Mouse (Mus musculus) kidney, adult 2 months (tissue): ENCODE measurements around the gene Dlgap4. TPM values are rescaled to one million over a fixed set of nuclear protein-coding genes. Genes with fewer than 3 reads are reported as not detected.

Experiments used
- DNase-seq: peaks from one replicate; pipeline ENCODE4 v3.0.0; 2021
- H3K27ac ChIP-seq: fragments of 200-500 bp; 2 replicates; pipeline ENCODE4 v1.5.1; 2012; ENCODE audit warnings: low read depth, low read length, control low read depth, inconsistent platforms; ENCODE audit not compliant: insufficient read depth
- H3K27me3 ChIP-seq: fragments of 200-500 bp; replicated peaks from 2 replicates; pipeline ENCODE4 v1.6.1; 2012; ENCODE audit warnings: mild to moderate bottlenecking, moderate library complexity, low read length, inconsistent platforms; ENCODE audit not compliant: control insufficient read depth, insufficient read depth
- H3K36me3 ChIP-seq: fragments of 200-500 bp; 2 replicates; pipeline ENCODE4 v1.6.1; 2012; ENCODE audit warnings: mild to moderate bottlenecking, moderate library complexity, low read length, inconsistent platforms; ENCODE audit not compliant: control insufficient read depth, insufficient read depth
- H3K4me1 ChIP-seq: fragments of 200-500 bp; 2 replicates; pipeline ENCODE4 v1.6.1; 2011; ENCODE audit warnings: low read length; ENCODE audit not compliant: control insufficient read depth, insufficient read depth
- H3K4me3 ChIP-seq: fragments of 200-500 bp; 2 replicates; pipeline ENCODE4 v1.5.1; 2011; ENCODE audit warnings: mild to moderate bottlenecking, low read depth, low read length, control low read depth; ENCODE audit not compliant: insufficient read depth
- CTCF ChIP-seq: fragments of 200-500 bp; conservative IDR thresholded peaks from 2 replicates; pipeline ENCODE4 v1.5.1; 2011; ENCODE audit warnings: low read depth, mild to moderate bottlenecking, control low read depth, low read length, moderate library complexity, mixed read lengths; ENCODE audit not compliant: insufficient read depth, insufficient read length
- POLR2A ChIP-seq: fragments of 200-500 bp; IDR thresholded peaks from one replicate; pipeline ENCODE4 v1.6.1; 2011; ENCODE audit warnings: low read depth, low read length, control low read depth
- WGBS: fragments of 180-500 bp; shearing (Covaris S2); methylation state at CpG from one replicate; pipeline ENCODE4 v1.1.7; 2018; 5-methylcytosine and 5-hydroxymethylcytosine counted together
- polyA plus RNA-seq: library from polyadenylated mRNA; depleted of rRNA; stranded (reverse); fragments of >200 nt; gene quantifications from 2 replicates; pipeline ENCODE4 v1.2.3, GENCODE M21; 2012

Dlgap4 gene
- polyA plus RNA-seq, 1 experiment, result 50.6 TPM

DNA sequence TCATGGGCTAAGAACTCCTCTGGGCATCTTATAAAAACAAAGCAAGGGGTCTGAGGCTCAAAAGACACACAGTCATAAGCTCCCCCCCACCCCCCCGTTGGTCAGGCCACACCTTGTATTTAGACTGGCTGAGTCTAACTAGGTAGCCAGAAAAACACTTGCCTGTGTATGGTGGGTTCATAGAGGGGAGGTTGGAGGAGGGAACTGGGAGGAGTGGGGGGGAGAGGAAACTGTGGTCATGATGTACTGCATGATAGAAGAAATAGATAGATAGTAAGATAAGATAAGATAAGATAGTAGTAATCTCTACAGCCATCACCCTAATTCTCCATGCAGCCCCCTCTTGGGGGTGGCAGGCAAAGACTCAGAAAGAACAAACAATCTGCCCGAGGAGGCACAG lies 166.0 kb downstream of the Dlgap4 start:
- 55% methylated on average over 2 of the region's 2 CpGs for WGBS
- H3K27ac ChIP-seq, result no peak overlapping the region
- no peak for DNase-seq

DNA sequence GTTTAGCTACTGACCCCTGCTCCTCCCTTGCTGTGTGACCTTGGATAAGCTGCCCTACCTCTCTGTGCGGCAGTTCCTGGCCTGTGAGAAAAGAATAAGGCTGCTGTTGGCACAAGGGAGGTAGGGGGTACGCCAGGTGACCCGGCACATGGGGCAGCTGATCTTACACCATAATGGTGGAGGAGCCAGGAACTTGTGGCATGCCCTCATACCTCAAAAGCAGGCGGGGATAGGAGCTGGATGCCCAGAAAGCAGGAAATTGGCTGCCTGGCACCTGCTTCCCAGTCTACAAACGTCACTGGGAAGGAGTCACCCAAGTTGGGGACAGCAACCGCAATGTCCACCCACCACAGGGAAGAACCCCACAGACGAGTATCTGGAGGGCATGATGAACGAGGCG lies 166.6 kb downstream of the Dlgap4 start:
- 79% methylated on average over 9 of the region's 9 CpGs for WGBS
- Histone ChIP-seq H3K36me3 (no peaks in the 10 kb centered on the region), H3K4me1 (no peaks in the 10 kb centered on the region), H3K4me3 (no peak overlapping the region), H3K27ac (no peak overlapping the region), H3K27me3 (no peaks in the 10 kb centered on the region)
- no peak for DNase-seq
- no peak for TF ChIP-seq CTCF
- no peak for TF ChIP-seq POLR2A

More for the DNA sequence above, 166.0 kb downstream of the Dlgap4 start:
- no peaks in the 10 kb centered on the region for H3K4me1 ChIP-seq
- no peaks in the 10 kb centered on the region for H3K36me3 ChIP-seq
- H3K4me3 ChIP-seq, result no peak overlapping the region
- no peak for TF ChIP-seq CTCF
- TF ChIP-seq POLR2A, result no peak
- no peaks in the 10 kb centered on the region for H3K27me3 ChIP-seq

GRCm38 (mm10) chr2:156780752-156781151 lies 167.2 kb downstream of the Dlgap4 start:
- 28% methylated on average over 17 of the region's 17 CpGs for WGBS
- Histone ChIP-seq H3K27ac (no peak overlapping the region), H3K4me3 (no peak overlapping the region), H3K27me3 (no peaks in the 10 kb centered on the region), H3K36me3 (no peaks in the 10 kb centered on the region), H3K4me1 (no peaks in the 10 kb centered on the region)
- DNase-seq, result no peak
- TF ChIP-seq CTCF (no peak), POLR2A (no peak)

DNA sequence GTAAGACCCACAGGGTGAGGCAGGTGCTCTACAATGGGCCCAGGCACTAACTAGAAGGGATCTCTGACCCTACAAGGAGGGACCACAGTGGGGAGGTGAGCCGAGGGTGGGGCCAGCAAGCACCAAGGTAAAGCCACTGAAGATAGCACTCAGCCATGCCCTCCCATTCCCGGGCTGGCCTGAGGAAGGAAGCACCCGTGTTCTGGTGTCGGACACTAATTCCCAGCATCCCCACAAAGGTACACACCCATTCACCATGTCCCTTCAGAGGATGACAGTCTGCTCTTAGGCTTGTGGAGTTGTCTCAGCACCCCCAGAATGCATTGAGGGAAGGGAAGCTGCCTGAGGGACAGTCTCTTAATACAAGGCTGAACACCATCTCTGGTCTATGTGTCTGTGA lies 167.8 kb downstream of the Dlgap4 start:
- no peak for DNase-seq
- H3K27ac ChIP-seq, result no peak overlapping the region
- H3K27me3 ChIP-seq, result no peaks in the 10 kb centered on the region
- H3K4me1 ChIP-seq, result no peaks in the 10 kb centered on the region
- H3K4me3 ChIP-seq, result no peak overlapping the region
- 70% methylated on average over 4 of the region's 4 CpGs for WGBS
- TF ChIP-seq POLR2A (no peak), CTCF (no peak)
- H3K36me3 ChIP-seq, result no peaks in the 10 kb centered on the region

DNA sequence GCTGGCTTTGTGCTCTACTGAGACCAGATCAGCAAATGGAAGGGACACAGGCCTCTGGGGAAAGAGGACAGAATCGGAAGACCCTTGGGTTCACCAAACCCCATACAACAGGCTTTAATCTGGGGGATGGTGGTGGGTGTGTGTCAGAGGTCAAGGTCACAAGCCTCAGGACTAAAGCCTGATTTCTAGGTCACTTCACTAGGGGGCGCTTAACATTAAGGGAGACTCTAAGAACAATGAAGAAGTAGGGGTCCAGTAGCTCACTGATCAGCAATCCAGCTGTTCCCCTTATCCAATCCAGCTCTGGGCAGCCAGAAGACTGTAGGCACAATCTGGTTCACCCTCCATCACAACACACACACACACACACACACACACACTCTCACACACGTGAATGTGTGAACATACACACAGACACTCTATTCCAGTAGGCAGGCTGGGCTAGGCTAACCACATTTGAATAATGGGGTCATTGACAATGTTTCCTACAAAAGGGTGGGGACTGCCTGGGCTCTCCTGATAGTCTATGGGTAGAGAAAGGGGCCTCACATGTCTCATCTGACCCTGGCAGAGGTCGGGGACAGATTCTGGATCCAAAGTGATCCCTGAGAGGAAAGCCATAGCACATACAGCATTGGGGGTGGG lies 168.5 kb downstream of the Dlgap4 start:
- TF ChIP-seq CTCF (no peak), POLR2A (no peak)
- no peaks in the 10 kb centered on the region for H3K36me3 ChIP-seq
- no peak for DNase-seq
- H3K27me3 ChIP-seq, result no peaks in the 10 kb centered on the region
- no peak overlapping the region for H3K4me3 ChIP-seq
- H3K4me1 ChIP-seq, result no peaks in the 10 kb centered on the region
- WGBS, result 79% methylated on average over 4 of the region's 4 CpGs
- no peak overlapping the region for H3K27ac ChIP-seq

DNA sequence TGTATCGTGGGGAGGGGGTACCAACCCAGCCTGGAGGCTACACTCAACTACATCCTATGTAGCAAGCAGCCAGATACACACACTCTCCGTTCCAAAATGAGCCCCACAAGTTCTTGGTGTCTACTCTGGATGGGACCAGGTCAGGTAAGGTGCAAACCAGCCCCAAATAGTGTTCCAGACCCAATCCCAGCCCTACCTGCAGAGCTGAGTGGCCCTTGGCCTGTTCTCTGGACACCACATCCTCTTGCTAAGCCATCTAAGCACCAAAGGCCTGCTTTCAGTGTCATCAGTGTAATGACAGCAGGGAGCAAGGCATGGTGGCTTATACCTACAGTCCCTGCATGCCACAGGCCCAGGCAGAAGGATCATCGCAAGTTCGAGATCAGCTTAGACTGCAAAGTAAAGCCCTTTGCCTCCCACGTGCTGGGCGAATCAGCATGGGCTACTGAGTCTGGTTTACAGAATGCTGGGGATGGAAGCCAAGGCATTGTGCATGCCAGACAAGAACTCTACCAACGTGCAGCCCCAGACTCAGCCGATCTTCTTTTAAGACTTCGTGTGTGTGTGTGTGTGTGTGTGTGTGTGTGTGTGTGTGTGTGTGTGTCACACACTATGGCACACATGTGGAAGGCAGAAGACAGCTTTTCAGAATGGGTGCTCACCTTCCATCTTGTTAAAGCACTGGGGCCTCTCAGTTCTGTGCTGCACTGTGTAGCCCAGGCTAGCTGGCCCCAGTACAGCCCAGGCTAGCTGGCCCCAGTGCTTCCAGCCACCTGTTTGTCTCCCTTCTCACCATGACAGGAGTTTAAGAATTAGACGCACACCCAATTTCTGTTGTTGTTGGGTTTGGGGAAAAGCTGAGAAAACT lies 169.2 kb downstream of the Dlgap4 start:
- H3K4me3 ChIP-seq, result no peak overlapping the region
- no peak overlapping the region for H3K27ac ChIP-seq
- no peaks in the 10 kb centered on the region for H3K4me1 ChIP-seq
- no peaks in the 10 kb centered on the region for H3K36me3 ChIP-seq
- TF ChIP-seq POLR2A (no peak), CTCF (no peak)
- no peak for DNase-seq
- H3K27me3 ChIP-seq, result no peaks in the 10 kb centered on the region
- 91% methylated on average over 10 of the region's 10 CpGs for WGBS

DNA sequence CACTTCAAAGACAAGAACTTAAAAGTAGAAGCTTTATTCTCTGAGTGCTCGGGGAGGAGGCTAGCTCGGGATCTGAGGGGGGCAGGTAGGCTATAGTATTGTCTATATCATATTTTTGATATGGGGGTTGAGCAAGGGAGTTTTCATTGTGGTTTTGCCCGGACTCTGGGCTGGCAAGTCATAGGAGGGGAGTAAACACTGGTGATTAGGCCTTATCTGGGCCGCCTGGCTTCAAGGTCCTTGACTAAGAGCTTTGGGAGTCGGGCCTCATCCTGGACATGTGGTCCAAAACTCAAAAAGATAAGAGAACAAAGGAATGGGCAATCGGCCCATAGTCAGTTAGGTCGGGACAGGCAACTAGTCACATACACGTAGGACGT lies 169.8 kb downstream of the Dlgap4 start:
- H3K27me3 ChIP-seq, result no peaks in the 10 kb centered on the region
- TF ChIP-seq POLR2A (no peak), CTCF (no peak)
- 74% methylated on average over 9 of the region's 9 CpGs for WGBS
- DNase-seq, result no peak
- H3K4me3 ChIP-seq, result no peak overlapping the region
- H3K4me1 ChIP-seq, result no peaks in the 10 kb centered on the region
- H3K36me3 ChIP-seq, result no peaks in the 10 kb centered on the region
- no peak overlapping the region for H3K27ac ChIP-seq
